Mouse (Mus musculus): ENCODE measurements around the gene Nprl3. TPM values are rescaled to one million over a fixed set of nuclear protein-coding genes. Genes with fewer than 3 reads are reported as not detected.
A peak's percentile ranks its signal among the peaks of the same experiment; 100 is the strongest.

The Nprl3 gene
- polyA plus RNA-seq, 1 experiment from 2014 or later = 31.4 TPM

DNA sequence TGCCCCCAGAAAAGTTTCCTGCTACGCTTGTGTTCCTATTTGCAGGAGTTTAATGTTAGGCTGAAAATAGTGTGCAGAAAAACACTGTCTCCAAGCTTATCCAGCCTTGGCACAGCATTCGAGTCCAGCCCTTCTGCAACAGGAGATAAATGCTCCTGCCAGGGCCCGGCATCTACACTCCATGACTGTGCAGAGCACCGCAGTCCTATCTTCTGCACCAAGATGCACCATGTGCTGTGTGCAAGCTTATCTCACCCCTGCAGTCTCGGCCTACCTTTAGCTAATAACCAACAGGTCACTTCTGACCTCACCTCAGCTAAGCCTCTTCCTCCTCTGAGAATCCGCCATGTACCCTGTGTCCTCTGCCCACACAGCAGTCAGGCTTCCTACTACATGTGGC is 21.9 kb downstream of the Nprl3 start:
- WGBS = 92% methylated on average over 6 of the region's 6 CpGs
- H3K9ac ChIP-seq (ENCODE audit: low read depth, low read length) = no peak overlapping the region
- H3K27me3 ChIP-seq (ENCODE audit: control insufficient read depth, insufficient read depth, low read length) = no peaks in the 10 kb centered on the region
- ATAC-seq (ENCODE audit: low FRiP score) = no peak
- no peaks in the 10 kb centered on the region for H3K9me3 ChIP-seq (ENCODE audit: control insufficient read depth, low read length)
- no peak overlapping the region for H3K4me2 ChIP-seq (replicated peaks; ENCODE audit: low read depth, low read length)
- H3K27ac ChIP-seq (ENCODE audit: low read depth, low read length) = no peak overlapping the region
- no peak overlapping the region for H3K4me3 ChIP-seq (ENCODE audit: low read depth, low read length)
- H3K36me3 ChIP-seq (ENCODE audit: control insufficient read depth, insufficient read depth, low read length) = peaks cover 5% of the 10 kb centered on the region; the same call in 1 of the 2 replicates
- DNase-seq (ENCODE audit: low spot score) = no peak
- no peaks in the 10 kb centered on the region; the same call in 1 of the 2 replicates for H3K4me1 ChIP-seq (replicated peaks; ENCODE audit: control insufficient read depth, insufficient read depth, low read length)

DNA sequence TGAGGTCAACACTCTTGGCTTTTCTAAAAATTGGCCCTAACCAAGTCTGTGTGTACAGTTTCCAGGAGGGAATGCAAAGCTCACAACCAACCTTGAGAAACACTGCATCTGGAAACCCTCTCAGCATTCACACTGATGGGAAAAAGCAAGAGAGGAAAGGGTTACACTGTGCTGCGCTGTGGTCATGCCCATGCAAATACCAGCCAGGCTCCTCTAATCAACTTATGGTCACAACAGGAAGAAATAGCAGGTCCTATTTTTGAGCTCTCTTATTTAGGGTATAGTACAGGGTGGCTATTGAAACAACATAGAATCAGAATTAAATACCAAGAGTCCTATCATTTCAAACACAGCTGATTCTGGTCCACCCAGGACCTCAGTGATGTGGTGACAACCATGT is 22.9 kb downstream of the Nprl3 start:
- Histone ChIP-seq H3K27ac (ENCODE audit: low read depth, low read length) (no peak overlapping the region), H3K4me1 (replicated peaks; ENCODE audit: control insufficient read depth, insufficient read depth, low read length) (no peaks in the 10 kb centered on the region; the same call in 1 of the 2 replicates)

GRCm38 (mm10) chr11:32244064-32244463 is 23.4 kb downstream of the Nprl3 start:
- no peak overlapping the region for H3K9ac ChIP-seq (ENCODE audit: low read depth, low read length)
- no peak overlapping the region for H3K4me2 ChIP-seq (replicated peaks; ENCODE audit: low read depth, low read length)
- no peak for ATAC-seq (ENCODE audit: low FRiP score)
- 88% methylated on average over 3 of the region's 3 CpGs for WGBS
- H3K4me1 ChIP-seq (replicated peaks; ENCODE audit: control insufficient read depth, insufficient read depth, low read length) = no peaks in the 10 kb centered on the region; the same call in 1 of the 2 replicates
- H3K9me3 ChIP-seq (ENCODE audit: control insufficient read depth, low read length) = no peaks in the 10 kb centered on the region
- peaks cover 5% of the 10 kb centered on the region; the same call in 1 of the 2 replicates for H3K36me3 ChIP-seq (ENCODE audit: control insufficient read depth, insufficient read depth, low read length)
- DNase-seq (ENCODE audit: low spot score) = no peak
- no peak overlapping the region for H3K27ac ChIP-seq (ENCODE audit: low read depth, low read length)
- no peaks in the 10 kb centered on the region for H3K27me3 ChIP-seq (ENCODE audit: control insufficient read depth, insufficient read depth, low read length)
- H3K4me3 ChIP-seq (ENCODE audit: low read depth, low read length) = no peak overlapping the region

More for the DNA sequence above, 22.9 kb downstream of the Nprl3 start:
- H3K27me3 ChIP-seq (ENCODE audit: control insufficient read depth, insufficient read depth, low read length) = no peaks in the 10 kb centered on the region
- WGBS = 89% methylated on average over 1 of the region's 1 CpGs
- DNase-seq (ENCODE audit: low spot score) (no peak), ATAC-seq (ENCODE audit: low FRiP score) (no peak)
- H3K36me3 ChIP-seq (ENCODE audit: control insufficient read depth, insufficient read depth, low read length) = peaks cover 5% of the 10 kb centered on the region; the same call in 1 of the 2 replicates
- H3K9ac ChIP-seq (ENCODE audit: low read depth, low read length) = no peak overlapping the region
- H3K9me3 ChIP-seq (ENCODE audit: control insufficient read depth, low read length) = no peaks in the 10 kb centered on the region
- H3K4me2 ChIP-seq (replicated peaks; ENCODE audit: low read depth, low read length) = no peak overlapping the region
- no peak overlapping the region for H3K4me3 ChIP-seq (ENCODE audit: low read depth, low read length)

GRCm38 (mm10) chr11:32243205-32243955 is 24.1 kb downstream of the Nprl3 start:
- DNase-seq (ENCODE audit: low spot score) = no peak
- no peaks in the 10 kb centered on the region for H3K9me3 ChIP-seq (ENCODE audit: control insufficient read depth, low read length)
- no peaks in the 10 kb centered on the region for H3K27me3 ChIP-seq (ENCODE audit: control insufficient read depth, insufficient read depth, low read length)
- H3K36me3 ChIP-seq (ENCODE audit: control insufficient read depth, insufficient read depth, low read length) = peaks cover 5% of the 10 kb centered on the region; the same call in 1 of the 2 replicates
- no peaks in the 10 kb centered on the region; the same call in 1 of the 2 replicates for H3K4me1 ChIP-seq (replicated peaks; ENCODE audit: control insufficient read depth, insufficient read depth, low read length)
- H3K27ac ChIP-seq (ENCODE audit: low read depth, low read length) = no peak overlapping the region
- H3K9ac ChIP-seq (ENCODE audit: low read depth, low read length) = no peak overlapping the region
- no peak overlapping the region for H3K4me3 ChIP-seq (ENCODE audit: low read depth, low read length)
- ATAC-seq (ENCODE audit: low FRiP score) = no peak
- WGBS = 73% methylated on average over 7 of the region's 7 CpGs
- H3K4me2 ChIP-seq (replicated peaks; ENCODE audit: low read depth, low read length) = no peak overlapping the region

DNA sequence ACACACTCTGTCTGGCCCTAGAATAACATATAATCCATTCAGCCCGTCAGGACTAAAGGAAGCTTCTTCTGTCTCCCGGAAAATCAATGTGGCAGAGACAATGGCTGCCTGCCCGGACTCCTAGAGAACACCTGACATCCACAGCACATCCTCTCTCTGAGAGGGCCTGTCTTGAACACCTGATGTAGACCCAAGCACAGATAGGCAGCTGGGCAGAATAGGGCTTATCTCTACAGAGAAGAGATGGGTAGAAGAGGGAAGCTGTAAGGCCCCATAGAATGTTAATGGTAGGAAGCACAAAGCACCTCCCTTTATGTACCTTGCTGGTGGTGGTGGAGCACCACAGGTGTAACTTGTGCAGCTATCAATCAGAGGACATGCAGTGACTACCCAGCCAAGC is 25.3 kb downstream of the Nprl3 start:
- Histone ChIP-seq H3K4me3 (ENCODE audit: low read depth, low read length) (no peak overlapping the region), H3K4me1 (replicated peaks; ENCODE audit: control insufficient read depth, insufficient read depth, low read length) (no peaks in the 10 kb centered on the region; the same call in 1 of the 2 replicates), H3K9ac (ENCODE audit: low read depth, low read length) (no peak overlapping the region), H3K9me3 (ENCODE audit: control insufficient read depth, low read length) (no peaks in the 10 kb centered on the region), H3K27ac (ENCODE audit: low read depth, low read length) (no peak overlapping the region), H3K36me3 (ENCODE audit: control insufficient read depth, insufficient read depth, low read length) (0 out of 2 replicates have a peak, but pooled peaks cover 2% of the 10 kb centered on the region), H3K27me3 (ENCODE audit: control insufficient read depth, insufficient read depth, low read length) (no peaks in the 10 kb centered on the region), H3K4me2 (replicated peaks; ENCODE audit: low read depth, low read length) (no peak overlapping the region)
- ATAC-seq (ENCODE audit: low FRiP score) = no peak
- WGBS = 80% methylated on average over 3 of the region's 3 CpGs
- DNase-seq (ENCODE audit: low spot score) = no peak

DNA sequence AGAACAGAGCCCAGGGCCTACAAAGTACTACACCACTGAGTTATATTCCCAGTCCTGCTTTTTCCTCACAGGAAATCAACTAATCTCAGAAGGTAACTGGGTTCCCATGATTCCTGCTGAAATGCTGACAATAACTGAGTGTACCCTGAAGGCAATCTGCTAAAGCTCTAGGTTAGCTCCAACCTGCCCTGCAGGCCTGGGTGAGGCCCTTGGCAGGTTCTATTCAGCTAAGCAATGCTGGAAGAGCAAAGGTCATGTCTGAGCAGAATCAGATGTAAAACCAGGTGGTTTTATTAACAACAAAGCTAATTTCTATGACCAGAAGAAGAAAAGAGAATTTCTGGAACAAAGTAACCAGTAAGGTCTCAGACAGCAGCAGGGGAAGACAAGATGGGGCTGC is 26.1 kb downstream of the Nprl3 start:
- Histone ChIP-seq H3K9me3 (ENCODE audit: control insufficient read depth, low read length) (no peaks in the 10 kb centered on the region), H3K4me1 (replicated peaks; ENCODE audit: control insufficient read depth, insufficient read depth, low read length) (no peaks in the 10 kb centered on the region; the same call in 1 of the 2 replicates), H3K27ac (ENCODE audit: low read depth, low read length) (no peak overlapping the region), H3K4me3 (ENCODE audit: low read depth, low read length) (no peak overlapping the region), H3K9ac (ENCODE audit: low read depth, low read length) (no peak overlapping the region), H3K36me3 (ENCODE audit: control insufficient read depth, insufficient read depth, low read length) (0 out of 2 replicates have a peak, but pooled peaks cover 1% of the 10 kb centered on the region), H3K27me3 (ENCODE audit: control insufficient read depth, insufficient read depth, low read length) (no peaks in the 10 kb centered on the region), H3K4me2 (replicated peaks; ENCODE audit: low read depth, low read length) (no peak overlapping the region)
- no peak for ATAC-seq (ENCODE audit: low FRiP score)
- DNase-seq (ENCODE audit: low spot score) = no peak

GRCm38 (mm10) chr11:32238093-32238860 is 29.2 kb downstream of the Nprl3 start:
- peak; percentile 39; the same call in 1 of the 2 replicates for ATAC-seq (ENCODE audit: low FRiP score)

DNA sequence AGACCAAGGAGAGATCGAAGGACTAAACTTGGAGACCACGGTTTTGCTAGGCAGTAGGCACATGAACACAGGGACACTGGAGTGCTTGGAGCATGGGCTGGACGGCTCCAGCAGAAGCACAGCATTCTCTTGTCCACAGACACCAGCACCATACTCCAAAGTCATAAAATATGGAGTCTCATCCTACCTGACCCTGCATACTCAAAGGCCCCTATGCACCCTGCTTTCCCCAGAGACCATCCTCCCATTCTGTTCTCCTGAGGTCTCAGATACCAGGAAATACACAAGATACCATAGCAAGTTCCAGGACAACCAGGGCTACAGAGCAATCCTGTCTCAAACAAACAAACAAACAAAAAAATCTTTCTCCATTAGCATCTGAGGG is 30.1 kb downstream of the Nprl3 start:
- no peaks in the 10 kb centered on the region for H3K4me1 ChIP-seq (replicated peaks; ENCODE audit: control insufficient read depth, insufficient read depth, low read length)
- WGBS = 85% methylated on average over 3 of the region's 3 CpGs
- DNase-seq (ENCODE audit: low spot score) = no peak
- H3K9ac ChIP-seq (ENCODE audit: low read depth, low read length) = no peak overlapping the region
- H3K36me3 ChIP-seq (ENCODE audit: control insufficient read depth, insufficient read depth, low read length) = 0 out of 2 replicates have a peak, but pooled peaks cover 3% of the 10 kb centered on the region
- H3K4me2 ChIP-seq (replicated peaks; ENCODE audit: low read depth, low read length) = no peak overlapping the region
- no peaks in the 10 kb centered on the region for H3K27me3 ChIP-seq (ENCODE audit: control insufficient read depth, insufficient read depth, low read length)
- peak overlapping the region; percentile 9; the same call in 1 of the 2 replicates for H3K27ac ChIP-seq (ENCODE audit: low read depth, low read length)
- no peaks in the 10 kb centered on the region for H3K9me3 ChIP-seq (ENCODE audit: control insufficient read depth, low read length)
- ATAC-seq (ENCODE audit: low FRiP score) = no peak
- no peak overlapping the region for H3K4me3 ChIP-seq (ENCODE audit: low read depth, low read length)

More at GRCm38 (mm10) chr11:32238093-32238860, 29.2 kb downstream of the Nprl3 start:
- peak; percentile 79 for DNase-seq (ENCODE audit: low spot score)
- Histone ChIP-seq H3K27ac (ENCODE audit: low read depth, low read length) (no peak overlapping the region), H3K4me3 (ENCODE audit: low read depth, low read length) (no peak overlapping the region), H3K4me1 (replicated peaks; ENCODE audit: control insufficient read depth, insufficient read depth, low read length) (no peaks in the 10 kb centered on the region), H3K27me3 (ENCODE audit: control insufficient read depth, insufficient read depth, low read length) (no peaks in the 10 kb centered on the region), H3K9ac (ENCODE audit: low read depth, low read length) (no peak overlapping the region), H3K36me3 (ENCODE audit: control insufficient read depth, insufficient read depth, low read length) (0 out of 2 replicates have a peak, but pooled peaks cover 3% of the 10 kb centered on the region), H3K9me3 (ENCODE audit: control insufficient read depth, low read length) (no peaks in the 10 kb centered on the region), H3K4me2 (replicated peaks; ENCODE audit: low read depth, low read length) (no peak overlapping the region)
- 75% methylated on average over 5 of the region's 5 CpGs for WGBS

All from hindbrain, embryonic 11.5 days (tissue).